Comparison of ENCODE assay signal across 8 mouse cellular contexts in the genomic region with DNA sequence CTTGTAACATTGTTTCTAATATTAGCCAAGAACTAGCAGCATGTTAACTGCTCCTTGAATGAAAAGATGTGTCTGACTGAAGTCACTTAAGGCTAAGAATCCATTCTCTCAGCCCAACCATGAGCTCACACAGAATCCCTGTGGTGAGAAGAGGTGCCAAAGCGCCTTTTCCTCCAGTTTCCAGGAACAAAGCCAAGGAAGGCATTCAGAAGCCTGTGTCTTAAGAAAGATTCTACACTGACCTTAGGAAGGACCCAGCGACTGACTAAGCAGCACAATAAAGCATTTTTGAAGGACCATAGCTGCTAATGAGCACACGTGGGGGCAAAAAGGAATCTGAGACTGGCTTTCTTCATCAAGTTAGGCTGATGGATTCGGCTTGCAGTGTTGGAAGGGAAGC. TPM values are rescaled to one million over a fixed set of nuclear protein-coding genes. Genes with fewer than 3 reads are reported as not detected.
DNase-seq lines count a peak whose midpoint lies in the region; ATAC-seq and TF ChIP-seq lines count a peak whose summit lies in the region.

No protein-coding gene starts in this region.

- no peak overlapping the region for H3K4me2 ChIP-seq in kidney, postnatal 0 days (ENCODE audit: low read length)
- H3K4me2 ChIP-seq in kidney, embryonic 16.5 days (replicated peaks; ENCODE audit: low read depth, low read length): no peak overlapping the region

- DNase-seq in kidney, postnatal 0 days (ENCODE audit: low spot score): no peak
- peak; percentile 88 for DNase-seq in NIH3T3 (ENCODE audit: low read depth)
- peak; percentile 23 for DNase-seq in cerebellum, adult 8-10 months
- peak; percentile 23 for DNase-seq in heart, postnatal 25 days (ENCODE audit: low spot score)
- DNase-seq in right cerebral cortex, postnatal 36 days (ENCODE audit: low spot score in 2 of 2): no peak
- DNase-seq in right cerebral cortex, adult 18-20 months: no peak

- intact Hi-C loops in heart, postnatal 25 days (cut with DNase I): no loop called here

- no peak overlapping the region for H3K9ac ChIP-seq in kidney, postnatal 0 days (ENCODE audit: low read depth, low read length)
- H3K9ac ChIP-seq in kidney, embryonic 16.5 days (replicated peaks; ENCODE audit: low read length): no peak overlapping the region

- no peak for ATAC-seq in kidney, postnatal 0 days (replicated peaks; ENCODE audit: low FRiP score, low read depth)
- no peak for ATAC-seq in kidney, embryonic 16.5 days (ENCODE audit: low FRiP score, low TSS enrichment)
- no peak for ATAC-seq in megakaryocyte-erythroid progenitor cell, adult 5-6 weeks (replicated peaks; ENCODE audit: low FRiP score, low TSS enrichment, poor library complexity, severe bottlenecking)

- H3K9me3 ChIP-seq in kidney, postnatal 0 days (replicated peaks; ENCODE audit: low read length): no peaks in the 10 kb centered on the region
- peaks cover 2% of the 10 kb centered on the region; the same call in 1 of the 2 replicates for H3K9me3 ChIP-seq in kidney, embryonic 16.5 days (ENCODE audit: low read length)

- no peak overlapping the region for H3K4me3 ChIP-seq in kidney, postnatal 0 days (replicated peaks; ENCODE audit: low read depth, low read length)
- no peak overlapping the region for H3K4me3 ChIP-seq in kidney, embryonic 16.5 days (ENCODE audit: low read length)

- 0 out of 2 replicates have a peak overlapping the region, but pooled peaks have one; percentile 44 for H3K27ac ChIP-seq in kidney, postnatal 0 days
- no peak overlapping the region for H3K27ac ChIP-seq in kidney, embryonic 16.5 days (ENCODE audit: low read length)

- 57% methylated on average over 4 of the region's 4 CpGs for WGBS in kidney, postnatal 0 days
- 54% methylated on average over 4 of the region's 4 CpGs for WGBS in kidney, embryonic 16.5 days

- no peak for TF ChIP-seq CTCF in kidney, postnatal 0 days (IDR thresholded peaks at IDR 0.05; ENCODE audit: low read depth)

- peaks cover 12% of the 10 kb centered on the region for H3K4me1 ChIP-seq in kidney, postnatal 0 days (replicated peaks; ENCODE audit: insufficient read depth, low read length)
- peaks cover 21% of the 10 kb centered on the region for H3K4me1 ChIP-seq in kidney, embryonic 16.5 days (ENCODE audit: insufficient read depth, low read length)

- H3K36me3 ChIP-seq in kidney, postnatal 0 days (ENCODE audit: insufficient read depth, low read length): no peaks in the 10 kb centered on the region
- H3K36me3 ChIP-seq in kidney, embryonic 16.5 days (ENCODE audit: insufficient read depth, low read length): peaks cover 6% of the 10 kb centered on the region

- no peaks in the 10 kb centered on the region for H3K27me3 ChIP-seq in kidney, postnatal 0 days (ENCODE audit: insufficient read depth, low read length)
- no peaks in the 10 kb centered on the region for H3K27me3 ChIP-seq in kidney, embryonic 16.5 days (ENCODE audit: insufficient read depth, low read length)

RNA-seq across cellular contexts. Expression of a gene that starts 1.0 kb away (rescaled TPM):
- 36.1 and 38.1 TPM in 2 replicates for polyA plus RNA-seq in kidney, postnatal 0 days (2015; fragmentation: Nextera tagmentation; extraction: Ambion mirVana)
- polyA plus RNA-seq in kidney, embryonic 16.5 days (2015; fragmentation: Nextera tagmentation; extraction: Ambion mirVana): 38.7 and 39.7 TPM in 2 replicates
- total RNA-seq in heart, postnatal 25 days (2021): 10 to 100 TPM; 24.1 to 25.1 TPM
- 1.1 and 8.7 TPM in 2 replicates for total RNA-seq in megakaryocyte-erythroid progenitor cell, adult 5-6 weeks (2014; fragmentation: Nextera tagmentation)
- 5.6 and 7.6 TPM in 2 replicates for total RNA-seq in megakaryocyte-erythroid progenitor cell, adult 5-6 weeks (2017)

Comparison
In these comparisons a context has a peak if more than half of its experiments do, and no peak if none do; other contexts are left out.
1. DNase-seq: peak in NIH3T3 (single experiment), cerebellum, adult 8-10 months (single experiment) and heart, postnatal 25 days (single experiment); none in kidney, postnatal 0 days (single experiment), right cerebral cortex, postnatal 36 days (0 of 2) and right cerebral cortex, adult 18-20 months (single experiment).